Mouse (Mus musculus): ENCODE measurements around the gene Rhox2c.
"Not testable (repeated sequence)": the region's sequence is repeated elsewhere in the genome, so short reads cannot be mapped to it uniquely, and the experiment has no call there.

DNA sequence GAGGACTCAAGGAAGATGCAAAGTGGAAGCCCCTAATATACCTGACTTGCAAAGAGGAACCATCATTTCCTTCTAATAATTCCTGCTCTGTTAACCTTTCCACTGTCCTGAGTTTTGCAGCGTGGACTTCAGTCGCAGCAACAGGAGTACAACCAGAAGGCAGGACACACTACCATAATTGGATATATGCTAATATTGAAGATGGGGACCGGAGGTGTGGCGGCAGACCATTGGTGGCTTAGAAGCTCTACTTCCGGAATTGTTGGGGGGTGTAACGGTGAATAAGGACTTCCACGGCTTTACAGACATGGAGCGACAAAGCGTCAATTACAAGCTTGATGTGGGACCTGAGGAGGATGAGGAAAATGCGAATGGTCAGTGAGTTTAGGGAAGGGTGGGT is at the start of gene Rhox2c:
- TF ChIP-seq CTCF (IDR thresholded peaks at IDR 0.05; ENCODE audit: control insufficient read depth, insufficient read depth, insufficient read length); MYOD1 (IDR thresholded peaks at IDR 0.05; ENCODE audit: control insufficient read depth, insufficient read length, low read depth): not testable (repeated sequence)
